Mouse (Mus musculus): ENCODE measurements around the gene Kdm1a.
A peak's percentile ranks its signal among the peaks of the same experiment; 100 is the strongest.

Gene Kdm1a

GRCm38 (mm10) chr4:136526412-136526811 lies 76.1 kb downstream of the Kdm1a start:
- DNase-seq (ENCODE audit: low read depth, low spot score) = peak; percentile 71

DNA sequence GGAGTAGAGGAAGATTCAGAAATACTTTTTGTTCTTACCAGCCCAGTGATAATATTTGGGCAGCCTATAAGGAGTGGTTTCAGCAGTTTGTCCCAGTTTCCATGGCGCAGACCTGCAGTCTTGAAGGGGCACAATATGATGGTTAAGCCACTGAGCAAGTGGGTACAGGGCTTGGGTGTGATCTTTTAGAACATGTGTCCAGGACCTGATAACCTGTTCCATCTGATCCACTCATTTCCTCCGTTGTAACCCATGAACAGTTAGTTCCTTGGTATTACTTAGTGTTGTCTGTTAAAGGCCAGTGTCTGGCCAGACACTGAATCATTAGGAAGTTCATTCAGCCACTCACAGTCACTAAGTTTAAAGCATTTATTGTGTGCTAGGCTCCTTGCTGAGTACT lies 78.2 kb downstream of the Kdm1a start:
- DNase-seq (ENCODE audit: low read depth, low spot score) = no peak

- no peak for DNase-seq (ENCODE audit: low read depth, low spot score)
Observed at GRCm38 (mm10) chr4:136521898-136522297, 80.6 kb downstream of the Kdm1a start.

GRCm38 (mm10) chr4:136519866-136520265 lies 82.7 kb downstream of the Kdm1a start:
- DNase-seq (ENCODE audit: low read depth, low spot score) = no peak

GRCm38 (mm10) chr4:136518576-136518975 lies 83.9 kb downstream of the Kdm1a start:
- no peak for DNase-seq (ENCODE audit: low read depth, low spot score)

DNA sequence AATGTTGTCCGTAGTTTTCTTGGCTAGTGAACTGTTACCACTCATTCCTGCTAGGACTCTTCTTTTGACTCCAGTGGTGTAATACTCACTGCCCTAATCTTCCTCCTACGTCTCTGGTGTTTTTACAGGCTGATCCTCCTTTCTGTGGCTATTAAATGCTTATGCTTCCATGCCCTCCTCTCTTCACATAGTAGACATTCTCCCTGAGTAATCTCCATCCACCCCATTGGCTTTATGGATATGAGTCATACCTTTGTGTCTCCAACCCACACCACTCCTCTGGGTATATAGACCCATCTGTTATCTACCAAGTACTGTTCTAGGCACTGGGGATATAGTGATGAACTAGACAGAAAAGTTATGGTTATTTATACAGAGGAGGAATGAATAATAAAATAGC lies 84.4 kb downstream of the Kdm1a start:
- DNase-seq (ENCODE audit: low read depth, low spot score) = no peak

DNA sequence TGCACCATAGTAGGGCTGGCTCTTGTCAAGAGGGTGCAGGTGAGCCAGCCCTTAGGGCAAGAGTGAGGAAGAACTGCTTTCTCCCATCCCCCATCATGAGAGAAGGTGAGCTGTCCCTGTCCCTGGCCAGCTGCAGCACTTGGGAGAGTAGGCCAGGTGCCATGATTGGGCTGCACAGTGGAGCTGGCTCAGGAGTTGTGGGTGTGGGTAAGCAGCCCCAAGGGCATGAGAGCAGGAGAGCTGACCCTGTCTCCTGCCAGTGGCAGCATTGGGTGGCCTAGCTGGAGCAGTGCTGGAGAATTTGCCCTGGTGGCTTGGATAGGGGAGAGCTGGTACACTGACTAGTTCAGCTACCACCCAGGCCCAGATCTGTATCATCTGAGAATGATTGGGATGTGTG lies 89.6 kb downstream of the Kdm1a start:
- DNase-seq (ENCODE audit: low read depth, low spot score) = peak; percentile 30

DNA sequence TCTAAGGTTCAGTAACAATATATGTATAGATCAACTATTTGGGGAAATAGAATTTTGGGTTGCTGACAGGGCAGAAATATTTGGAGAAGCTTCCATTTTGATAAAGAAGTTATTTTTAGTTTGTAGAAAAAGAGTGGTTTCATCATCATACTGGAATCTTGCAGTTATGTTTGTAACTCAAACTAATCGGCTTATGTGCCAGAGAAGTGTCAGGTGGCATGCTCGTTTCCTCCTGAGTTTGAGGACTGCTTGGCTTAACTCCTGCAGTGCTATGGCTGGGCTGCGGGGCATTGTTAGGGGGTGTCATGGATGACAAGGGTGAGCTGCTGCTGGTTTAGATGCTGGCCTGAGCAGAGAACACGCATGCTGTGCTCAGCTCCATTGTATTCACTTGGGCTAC lies 90.8 kb downstream of the Kdm1a start:
- no peak for DNase-seq (ENCODE audit: low read depth, low spot score)

GRCm38 (mm10) chr4:136509857-136510256 lies 92.7 kb downstream of the Kdm1a start:
- no peak for DNase-seq (ENCODE audit: low read depth, low spot score)

- DNase-seq (ENCODE audit: low read depth, low spot score) = no peak
Observed at GRCm38 (mm10) chr4:136505426-136506215, 96.9 kb downstream of the Kdm1a start.

Data from mesoderm, embryonic 11.5 days (tissue).